Mouse (Mus musculus) c-Kit-positive CD71-negative TER-119-negative erythroid progenitor cells, embryonic 14.5 days (primary cell): ENCODE results near the gene Mtfr1l.
A peak's percentile ranks its signal among the peaks of the same experiment; 100 is the strongest.

Experiments
- DNase-seq: peaks from one replicate; pipeline ENCODE4 v3.0.0-alpha.2; 2013; ENCODE audit warnings: low read depth

Mtfr1l gene

GRCm38 (mm10) chr4:134489986-134490665, 45.1 kb downstream of the Mtfr1l start:
- DNase-seq: no peak

- no peak for DNase-seq
Measured at GRCm38 (mm10) chr4:134488211-134488610, 47.0 kb downstream of the Mtfr1l start.

GRCm38 (mm10) chr4:134485151-134485900, 49.9 kb downstream of the Mtfr1l start:
- no peak for DNase-seq

GRCm38 (mm10) chr4:134484231-134484630, 51.0 kb downstream of the Mtfr1l start:
- DNase-seq: no peak

- no peak for DNase-seq
Measured at GRCm38 (mm10) chr4:134483696-134484095, 51.5 kb downstream of the Mtfr1l start.

GRCm38 (mm10) chr4:134483078-134483688, 52.0 kb downstream of the Mtfr1l start:
- DNase-seq: no peak

GRCm38 (mm10) chr4:134482442-134482841, 52.7 kb downstream of the Mtfr1l start:
- no peak for DNase-seq

GRCm38 (mm10) chr4:134481270-134481669, 53.9 kb downstream of the Mtfr1l start:
- DNase-seq: no peak

GRCm38 (mm10) chr4:134480864-134481263, 54.3 kb downstream of the Mtfr1l start:
- peak; percentile 72 for DNase-seq

- no peak for DNase-seq
Measured at GRCm38 (mm10) chr4:134479839-134480238, 55.3 kb downstream of the Mtfr1l start.

- DNase-seq: peak; percentile 83
Measured at GRCm38 (mm10) chr4:134478031-134478430, 57.2 kb downstream of the Mtfr1l start.

GRCm38 (mm10) chr4:134476899-134477298, 58.3 kb downstream of the Mtfr1l start:
- DNase-seq: no peak
